Mouse (Mus musculus) cerebellum, adult 11-12 months (tissue): ENCODE results near the gene Cks1b.

ENCODE experiments used
- DNase-seq: peaks from one replicate; pipeline ENCODE4 v3.0.0; 2022

Gene Cks1b

DNA sequence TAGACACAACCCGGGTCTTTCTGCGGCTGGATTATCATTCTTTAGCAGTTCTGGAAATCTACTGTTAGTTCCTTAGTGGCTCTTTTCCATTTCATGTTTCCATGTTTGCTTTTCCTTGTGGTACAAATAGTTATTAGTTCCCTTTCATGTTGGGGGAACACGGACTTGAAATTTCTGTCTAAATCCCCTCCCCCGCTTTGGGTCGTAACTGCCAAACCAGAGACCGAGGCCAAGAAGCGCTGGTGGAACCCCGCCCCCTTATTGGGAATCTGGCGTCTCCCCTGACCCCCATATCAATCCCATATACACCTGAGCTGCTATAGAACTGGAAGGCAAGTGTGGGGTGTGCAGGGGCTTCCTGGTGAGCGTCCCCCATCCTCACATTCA is 22.8 kb downstream of the Cks1b start:
- peak; percentile 71 for DNase-seq

DNA sequence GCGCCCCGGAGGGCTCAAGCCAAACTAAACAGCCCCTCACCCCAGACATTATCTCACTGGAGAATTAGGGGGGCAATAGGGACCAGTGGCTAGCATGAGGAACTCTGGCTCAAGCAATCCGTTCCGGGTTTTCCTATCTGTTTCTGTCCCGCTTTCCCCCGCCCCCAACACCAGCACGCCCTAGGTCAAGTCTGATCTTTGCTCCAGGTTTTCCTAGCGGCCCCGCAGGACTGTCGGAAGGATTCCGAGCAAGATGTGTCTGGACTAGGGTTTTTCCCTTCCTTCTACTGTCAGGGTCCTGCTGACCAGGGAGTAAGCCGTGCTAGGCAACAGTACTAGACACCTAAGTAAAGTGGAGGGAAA is 23.3 kb downstream of the Cks1b start:
- DNase-seq, result peak; percentile 91

- DNase-seq, result peak; percentile 94
Observed at GRCm38 (mm10) chr3:89394006-89394893, 23.9 kb downstream of the Cks1b start, which contains the start of gene Zbtb7b. Gene Zbtb7b (minus strand): TSS chr3:89394776.

DNA sequence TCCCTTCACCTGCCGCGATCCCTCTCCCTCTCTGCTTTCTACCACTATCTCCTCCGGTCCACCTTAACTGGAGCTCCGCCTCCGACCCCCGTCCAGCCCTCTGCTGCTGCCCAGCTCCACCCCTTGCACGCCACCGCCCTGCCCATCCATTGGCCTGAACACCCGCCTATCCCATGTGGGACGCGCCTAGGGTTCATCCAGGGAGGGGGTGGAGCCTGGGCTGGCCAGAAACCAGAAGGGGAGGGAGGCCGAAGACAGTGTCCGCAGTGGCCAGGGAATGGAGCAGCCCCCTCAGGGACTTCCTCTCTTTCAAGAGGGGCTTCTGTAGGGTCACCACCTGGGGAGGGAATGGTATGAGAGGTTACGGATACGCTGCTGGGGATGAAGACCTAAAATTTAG is 24.6 kb downstream of the Cks1b start:
- peak; percentile 99 for DNase-seq

DNA sequence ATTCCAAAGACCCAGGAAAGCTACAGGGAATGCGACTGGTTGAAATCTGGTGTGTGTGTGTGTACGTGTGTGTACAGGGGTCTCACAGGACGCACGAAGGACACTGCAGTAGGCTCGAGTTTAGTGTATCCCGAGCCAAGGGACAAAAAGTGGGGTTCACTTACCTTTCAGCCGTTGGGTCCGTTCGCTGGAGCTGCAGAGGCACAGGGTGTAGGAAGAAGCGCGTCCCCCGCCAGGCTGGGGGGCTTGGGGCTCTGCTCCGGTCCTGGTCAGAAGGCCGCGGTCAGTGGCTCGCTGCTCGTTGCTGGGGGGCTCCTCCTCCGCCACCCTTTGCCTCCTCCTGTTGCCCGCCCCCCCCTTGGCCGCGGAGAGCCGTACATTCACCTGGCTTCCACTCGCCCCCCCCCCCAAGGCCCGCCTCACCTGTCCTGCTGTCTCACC is 25.3 kb downstream of the Cks1b start:
- peak; percentile 82 for DNase-seq

DNA sequence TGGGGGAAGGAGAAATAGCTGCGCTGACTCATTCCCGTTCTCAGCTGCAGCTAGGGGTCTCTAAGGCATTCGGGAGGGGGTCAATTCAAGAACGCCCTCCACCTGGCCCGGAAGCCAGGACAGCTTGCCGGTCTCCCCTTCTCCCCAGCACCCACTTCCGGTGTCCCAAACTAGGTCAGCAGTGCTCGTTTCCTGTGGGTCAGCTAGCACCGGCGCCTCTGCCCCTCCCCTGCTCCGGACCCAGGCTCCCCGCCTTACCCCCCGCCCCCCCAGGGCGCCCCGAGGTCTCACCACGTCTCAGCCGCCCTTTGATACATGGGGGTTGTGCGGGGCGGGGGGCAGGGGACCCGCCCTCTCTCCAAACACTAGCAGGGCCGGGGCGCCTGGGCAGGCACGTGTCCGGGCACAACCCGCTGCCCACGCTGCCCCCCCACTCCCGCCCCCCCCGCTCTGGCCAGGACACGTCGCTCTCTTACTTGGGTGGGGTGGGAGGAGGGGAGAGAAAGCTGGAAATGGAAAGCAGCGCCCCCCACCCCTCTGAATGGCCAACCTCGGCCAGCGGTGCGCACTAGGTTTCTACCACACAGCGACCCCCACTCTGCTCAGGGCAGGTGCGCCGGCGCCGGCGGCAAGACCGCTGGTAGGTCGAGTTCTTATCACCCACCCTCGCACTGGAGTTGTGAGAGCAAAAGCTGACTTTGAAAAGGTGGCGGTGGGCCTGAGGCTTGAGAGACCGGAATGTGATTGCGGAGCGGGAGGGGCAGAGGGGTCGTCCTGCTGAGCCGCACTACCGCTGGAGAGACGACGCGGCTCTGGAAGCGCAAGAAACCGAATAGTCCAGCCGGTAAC is 26.3 kb downstream of the Cks1b start:
- peak; percentile 82 for DNase-seq

DNA sequence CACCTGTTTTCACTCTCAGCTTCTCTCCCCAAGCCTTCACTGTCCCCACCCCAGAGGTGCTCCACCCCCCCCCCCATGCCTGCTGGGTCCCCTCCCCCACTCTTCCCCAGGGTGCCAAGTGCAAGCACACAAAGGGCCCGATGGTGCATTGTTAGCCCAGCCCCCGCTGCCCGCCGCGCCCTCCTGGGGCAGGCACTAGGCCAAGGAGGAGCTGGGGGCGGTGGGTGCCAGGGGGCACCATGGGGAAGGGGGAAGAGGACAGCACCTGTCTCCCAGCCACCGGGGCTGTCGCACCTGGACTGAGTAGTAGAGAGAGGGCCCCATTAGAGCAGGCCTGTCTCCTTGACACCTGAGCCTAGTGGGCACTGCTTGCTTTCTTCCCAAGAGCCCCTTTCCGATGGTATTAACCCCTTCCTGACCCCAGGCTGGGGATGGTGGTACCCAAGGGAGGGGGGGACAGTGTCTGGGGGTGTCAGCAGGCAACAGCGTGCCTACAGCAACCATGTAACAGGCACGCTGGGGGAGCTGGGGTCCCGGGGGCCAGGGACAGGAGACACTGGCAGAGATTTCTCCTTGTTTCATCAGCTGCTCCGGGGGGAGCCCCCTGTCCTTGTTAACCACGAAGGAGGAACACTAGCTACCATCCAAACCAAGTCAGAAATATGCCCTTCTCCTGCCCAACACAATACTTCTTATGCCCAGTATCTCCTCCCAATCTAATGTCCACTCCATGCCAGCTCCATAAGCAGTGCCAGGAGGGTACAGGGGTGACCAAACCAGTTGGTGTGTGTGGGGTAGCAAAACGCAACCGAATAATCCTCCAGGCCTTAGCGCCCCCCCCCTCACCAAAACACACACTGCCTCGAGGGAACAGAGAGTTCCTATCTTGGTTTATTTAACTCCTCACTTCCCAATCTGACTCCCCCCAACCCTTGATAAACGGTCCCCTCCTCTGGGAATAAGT is 27.2 kb downstream of the Cks1b start:
- DNase-seq, result peak; percentile 74

- DNase-seq, result peak; percentile 74
Observed at GRCm38 (mm10) chr3:89390111-89390515, 28.1 kb downstream of the Cks1b start.

DNA sequence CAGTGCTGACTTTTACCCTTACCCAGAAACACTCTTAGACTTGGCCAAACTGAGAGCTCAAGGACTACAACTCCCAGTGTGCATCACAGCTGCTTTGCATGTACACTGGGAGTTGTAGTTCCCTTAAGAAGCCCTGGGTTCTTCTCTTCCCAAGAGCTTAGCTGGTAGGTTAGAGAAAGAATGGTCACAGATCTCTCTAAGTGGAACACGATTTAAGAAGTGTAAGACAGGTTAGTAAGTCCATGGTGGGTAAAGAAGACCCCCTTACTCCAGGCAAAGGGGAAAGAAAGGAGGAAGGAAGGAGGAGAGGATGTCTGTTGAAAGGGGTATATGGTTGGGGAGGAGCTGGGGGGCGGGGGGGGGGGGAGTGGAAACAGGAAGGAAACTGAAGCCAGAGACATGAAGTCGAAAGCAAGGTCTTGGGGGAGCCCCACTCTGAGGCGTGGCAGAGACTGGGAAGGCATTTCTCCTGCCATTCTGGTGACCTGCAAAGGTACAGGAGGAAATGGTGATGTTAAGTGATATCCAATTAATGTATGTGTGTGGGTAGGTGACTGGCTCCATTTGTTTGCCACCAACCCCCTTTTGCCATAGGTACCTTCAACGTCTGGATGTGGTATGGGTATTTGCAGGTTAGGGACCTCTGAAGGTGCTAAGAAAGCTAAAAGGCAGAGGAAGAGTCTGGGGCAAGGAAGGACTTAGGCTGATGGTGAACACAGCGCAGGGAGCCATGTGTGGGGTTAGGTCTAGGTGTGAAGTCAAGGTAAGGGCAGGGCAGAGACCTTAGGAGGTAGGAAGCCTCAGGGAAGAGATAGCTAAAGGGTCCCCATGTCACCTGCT is 29.1 kb downstream of the Cks1b start:
- DNase-seq, result peak; percentile 34

DNA sequence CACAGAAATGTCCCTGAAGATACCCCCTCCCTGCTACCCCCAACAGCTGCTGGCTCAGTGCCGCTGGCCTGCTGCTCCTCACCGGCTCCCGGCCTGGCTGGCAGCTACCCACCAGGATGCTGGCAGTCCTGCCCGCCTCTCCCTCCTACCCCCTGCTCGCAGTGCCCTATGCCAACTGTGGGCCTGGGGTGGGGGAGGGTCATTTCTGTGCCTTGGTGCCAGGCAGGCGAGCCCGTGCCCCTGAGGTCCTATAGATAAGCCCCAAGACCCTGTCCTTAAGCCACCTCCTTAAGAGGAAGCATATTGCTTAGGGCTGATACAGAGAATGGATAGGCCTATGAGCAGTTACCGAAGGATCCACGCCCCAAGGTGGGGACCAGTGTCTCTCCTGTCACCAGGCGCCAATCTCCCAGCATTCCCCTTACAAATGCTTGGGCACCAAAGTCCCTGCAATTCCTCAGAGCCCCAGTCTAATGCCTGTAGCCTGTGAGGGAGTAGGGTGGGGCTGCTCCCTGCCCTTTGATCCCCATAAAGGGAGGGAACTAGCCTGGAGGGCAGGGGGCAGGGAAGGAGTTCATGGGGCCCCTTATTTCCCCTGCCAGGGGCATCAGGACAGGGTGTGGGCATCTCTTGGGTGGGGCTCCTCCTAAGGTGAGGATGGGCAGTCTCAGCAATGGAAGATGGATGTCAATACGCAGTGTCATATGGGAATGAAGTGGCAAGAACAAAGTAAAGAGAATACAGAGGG is 29.9 kb downstream of the Cks1b start:
- DNase-seq, result peak; percentile 71

DNA sequence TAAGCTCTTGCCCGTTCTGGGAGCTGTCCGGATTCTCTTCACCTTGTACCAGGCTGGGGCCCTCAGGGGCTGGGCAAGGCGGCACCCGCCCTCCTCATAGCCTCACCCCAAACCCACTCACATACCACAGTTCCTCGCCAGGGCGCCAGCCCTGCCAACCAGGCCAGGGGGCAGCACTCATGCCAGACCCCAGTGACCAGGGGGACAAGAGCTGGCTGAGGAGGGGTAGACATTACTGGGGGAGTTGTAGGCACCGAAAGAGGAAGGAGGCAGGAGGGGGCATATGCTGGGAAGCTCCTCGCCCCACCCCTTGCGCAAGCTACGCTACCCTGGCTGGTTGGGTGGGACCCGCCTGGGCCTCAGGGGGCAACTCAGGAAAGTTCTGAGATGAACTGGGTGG is 30.6 kb downstream of the Cks1b start:
- DNase-seq, result peak; percentile 69

GRCm38 (mm10) chr3:89386438-89387420 is 31.5 kb downstream of the Cks1b start:
- DNase-seq, result peak; percentile 62

DNA sequence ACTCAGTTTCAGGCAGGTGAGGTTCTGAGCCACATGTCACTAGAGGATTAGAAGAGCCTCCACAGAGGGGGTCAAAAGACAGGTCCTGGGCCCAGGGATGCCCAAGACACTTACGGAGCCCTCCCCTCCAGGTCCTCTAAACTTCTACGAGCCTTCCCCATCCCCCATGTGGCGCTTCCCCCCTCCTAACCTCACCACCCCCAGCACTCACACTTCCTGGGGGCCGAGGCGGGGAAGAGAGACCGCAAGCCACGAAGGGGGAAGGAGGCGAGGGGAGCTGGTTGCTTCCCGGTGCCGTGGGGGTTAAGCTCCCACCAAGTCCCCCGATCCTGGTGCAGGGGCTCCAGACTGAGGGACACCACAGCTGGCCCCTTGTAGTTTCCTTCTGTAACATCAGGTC is 32.7 kb downstream of the Cks1b start:
- DNase-seq, result no peak

GRCm38 (mm10) chr3:89384331-89385076 is 33.7 kb downstream of the Cks1b start:
- peak; percentile 35 for DNase-seq

- no peak for DNase-seq
Observed at GRCm38 (mm10) chr3:89383651-89384255, 34.4 kb downstream of the Cks1b start.

DNA sequence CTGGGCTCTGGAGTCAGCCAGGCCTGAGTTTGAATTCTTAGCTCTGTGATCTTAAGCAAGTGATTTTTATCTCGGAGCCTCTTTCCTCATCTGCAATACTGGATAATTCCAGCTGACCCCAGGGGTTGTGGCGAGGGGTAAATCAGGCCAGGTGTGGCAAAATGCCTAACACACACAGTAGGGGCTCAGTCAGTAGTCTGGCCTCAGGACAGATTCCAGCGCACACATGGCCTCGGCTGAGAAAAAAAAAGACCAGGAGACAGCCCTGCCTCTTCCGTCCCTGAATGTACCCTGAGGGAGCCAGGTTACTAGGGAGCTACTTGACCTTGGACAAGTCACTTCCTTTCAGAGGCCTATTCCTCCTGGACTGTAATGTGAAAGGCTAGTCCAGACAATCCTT is 35.2 kb downstream of the Cks1b start:
- DNase-seq, result no peak

GRCm38 (mm10) chr3:89382033-89382882 is 35.9 kb downstream of the Cks1b start:
- no peak for DNase-seq
